Mouse (Mus musculus) midbrain, embryonic 14.5 days (tissue): ENCODE measurements around the gene Kcnk2. TPM values are rescaled to one million over a fixed set of nuclear protein-coding genes. Genes with fewer than 3 reads are reported as not detected.

Source experiments
- ATAC-seq: fragments of 200-750 bp; cut with Nextera tagmentation; 2 replicates; pipeline ENCODE4 v1.8.0; 2017; ENCODE audit warnings: moderate number of reproducible peaks, moderate library complexity; ENCODE audit not compliant: low FRiP score, low TSS enrichment
- DNase-seq: peaks from one replicate; pipeline ENCODE4 v3.0.0-alpha.2; 2015
- H3K27ac ChIP-seq: fragments of 300-500 bp; sonication (generic); replicated peaks from 2 replicates; pipeline ENCODE4 v1.5.1; 2014; ENCODE audit warnings: mild to moderate bottlenecking, low read depth, low read length, moderate library complexity
- H3K27me3 ChIP-seq: fragments of 300-500 bp; sonication (generic); 2 replicates; pipeline ENCODE4 v1.6.1; 2014; ENCODE audit warnings: low read length, control low read depth, mixed read lengths; ENCODE audit not compliant: control insufficient read depth, insufficient read depth
- H3K36me3 ChIP-seq: fragments of 300-500 bp; sonication (generic); 2 replicates; pipeline ENCODE4 v1.6.1; 2014; ENCODE audit warnings: low read length, control low read depth; ENCODE audit not compliant: control insufficient read depth, insufficient read depth
- H3K4me1 ChIP-seq: fragments of 300-500 bp; sonication (generic); 2 replicates; pipeline ENCODE4 v1.6.1; 2014; ENCODE audit warnings: mild to moderate bottlenecking, antibody characterized with exemption, low read length, control low read depth; ENCODE audit not compliant: control insufficient read depth, insufficient read depth
- H3K4me2 ChIP-seq: fragments of 300-500 bp; sonication (generic); 2 replicates; pipeline ENCODE4 v1.6.1; 2014; ENCODE audit warnings: mild to moderate bottlenecking, low read length, moderate library complexity
- H3K4me3 ChIP-seq: fragments of 300-500 bp; sonication (generic); replicated peaks from 2 replicates; pipeline ENCODE4 v1.5.1; 2014; ENCODE audit warnings: low read depth, low read length
- H3K9ac ChIP-seq: fragments of 300-500 bp; sonication (generic); replicated peaks from 2 replicates; pipeline ENCODE4 v1.6.1; 2014; ENCODE audit warnings: mild to moderate bottlenecking, low read length, moderate library complexity
- H3K9me3 ChIP-seq: fragments of 300-500 bp; sonication (generic); 2 replicates; pipeline ENCODE4 v1.6.1; 2016; ENCODE audit warnings: low read length, control low read depth, mixed read lengths; ENCODE audit not compliant: control insufficient read depth
- WGBS: fragments of 180-500 bp; shearing (Covaris S2); extraction: QIAGEN DNeasy Blood & Tissue Kit; methylation state at CpG from one replicate; pipeline ENCODE4 v1.1.7; 2014; 5-methylcytosine and 5-hydroxymethylcytosine counted together
- polyA plus RNA-seq: library from polyadenylated mRNA; unstranded; fragments of >200 nt; fragmentation: Nextera tagmentation; extraction: Ambion mirVana; gene quantifications from 2 replicates; pipeline ENCODE4 v1.2.1, GENCODE M21; 2014

Gene Kcnk2
- polyA plus RNA-seq, 1 experiment from 2014 or later, result 23.8 TPM

- ATAC-seq (no peak), DNase-seq (peak; percentile 37)
- WGBS, result 37% methylated on average over 7 of the region's 7 CpGs
- no peaks in the 10 kb centered on the region for H3K36me3 ChIP-seq
- H3K27ac ChIP-seq, result peak overlapping the region; percentile 52; the same call in 1 of the 2 replicates
- H3K4me2 ChIP-seq, result no peak overlapping the region
- H3K9ac ChIP-seq, result no peak overlapping the region
- H3K4me3 ChIP-seq, result no peak overlapping the region
- no peaks in the 10 kb centered on the region for H3K9me3 ChIP-seq
- H3K4me1 ChIP-seq, result peaks cover 8% of the 10 kb centered on the region; the same call in 1 of the 2 replicates
- H3K27me3 ChIP-seq, result no peaks in the 10 kb centered on the region; the same call in 1 of the 2 replicates
Measured at GRCm38 (mm10) chr1:189185206-189185750, 216.8 kb downstream of the Kcnk2 start.

DNA sequence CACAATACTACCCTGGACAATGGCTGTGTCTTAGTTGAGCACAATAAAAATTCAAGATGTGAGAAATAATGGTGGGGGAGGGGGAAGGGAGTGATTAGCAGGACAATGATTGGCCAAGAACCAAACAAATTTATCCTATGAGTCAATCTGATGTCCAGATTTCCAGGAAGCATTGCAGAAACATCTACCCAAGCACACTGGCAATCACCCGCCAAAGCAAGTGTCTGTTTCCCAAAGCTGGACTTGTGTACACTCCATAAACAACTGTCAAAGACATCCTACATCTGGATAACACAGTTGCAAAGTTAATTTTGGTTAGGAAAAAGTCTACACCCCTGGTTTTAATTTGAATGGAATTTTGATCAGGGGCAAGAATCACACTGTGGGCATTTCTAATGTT, 224.3 kb downstream of the Kcnk2 start:
- DNase-seq (no peak), ATAC-seq (no peak)
- H3K36me3 ChIP-seq, result no peaks in the 10 kb centered on the region
- H3K4me1 ChIP-seq, result no peaks in the 10 kb centered on the region
- no peak overlapping the region for H3K4me2 ChIP-seq
- H3K27me3 ChIP-seq, result no peaks in the 10 kb centered on the region
- H3K9me3 ChIP-seq, result no peaks in the 10 kb centered on the region
- no peak overlapping the region for H3K9ac ChIP-seq
- 94% methylated on average over 1 of the region's 1 CpGs for WGBS
- H3K4me3 ChIP-seq, result no peak overlapping the region
- no peak overlapping the region for H3K27ac ChIP-seq

GRCm38 (mm10) chr1:189173479-189173878, 228.6 kb downstream of the Kcnk2 start:
- Histone ChIP-seq H3K4me1 (no peaks in the 10 kb centered on the region), H3K4me2 (no peak overlapping the region), H3K9me3 (no peaks in the 10 kb centered on the region), H3K27me3 (no peaks in the 10 kb centered on the region), H3K36me3 (no peaks in the 10 kb centered on the region), H3K9ac (no peak overlapping the region), H3K27ac (no peak overlapping the region), H3K4me3 (no peak overlapping the region)
- ATAC-seq, result no peak
- DNase-seq, result no peak
- WGBS, result 87% methylated on average over 8 of the region's 8 CpGs

DNA sequence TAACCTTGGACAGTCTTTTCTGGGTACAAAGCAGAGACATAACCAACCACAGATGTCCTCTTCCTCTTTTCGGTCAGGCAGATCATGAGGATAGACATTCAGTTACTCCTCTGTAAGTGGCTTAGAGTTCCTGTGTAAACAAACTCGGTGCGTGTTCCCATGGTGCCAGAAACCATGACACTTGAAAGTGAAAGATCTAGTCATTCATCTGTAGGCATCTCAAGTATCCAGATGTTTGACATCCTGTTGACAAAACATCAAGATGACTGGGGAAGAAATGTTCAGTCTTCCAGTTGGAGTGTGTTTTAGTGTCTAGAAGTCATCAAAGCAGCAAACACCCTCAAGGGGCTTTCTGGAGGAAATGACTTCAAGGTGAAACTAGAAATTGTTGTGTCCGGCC, 230.9 kb downstream of the Kcnk2 start:
- H3K36me3 ChIP-seq, result no peaks in the 10 kb centered on the region
- ATAC-seq (no peak), DNase-seq (no peak)
- no peaks in the 10 kb centered on the region for H3K4me1 ChIP-seq
- 90% methylated on average over 4 of the region's 4 CpGs for WGBS
- H3K9ac ChIP-seq, result no peak overlapping the region
- no peaks in the 10 kb centered on the region for H3K9me3 ChIP-seq
- no peaks in the 10 kb centered on the region for H3K27me3 ChIP-seq
- H3K4me3 ChIP-seq, result no peak overlapping the region
- no peak overlapping the region for H3K4me2 ChIP-seq
- H3K27ac ChIP-seq, result no peak overlapping the region

- no peak for ATAC-seq
- Histone ChIP-seq H3K4me2 (no peak overlapping the region), H3K27me3 (no peaks in the 10 kb centered on the region), H3K27ac (no peak overlapping the region), H3K36me3 (no peaks in the 10 kb centered on the region), H3K4me3 (no peak overlapping the region), H3K9ac (no peak overlapping the region), H3K4me1 (no peaks in the 10 kb centered on the region), H3K9me3 (no peaks in the 10 kb centered on the region)
- 85% methylated on average over 6 of the region's 6 CpGs for WGBS
- DNase-seq, result no peak
Measured at GRCm38 (mm10) chr1:189165756-189166155, 236.3 kb downstream of the Kcnk2 start.

- Histone ChIP-seq H3K9ac (no peak overlapping the region), H3K36me3 (no peaks in the 10 kb centered on the region), H3K27ac (no peak overlapping the region), H3K4me1 (no peaks in the 10 kb centered on the region), H3K9me3 (no peaks in the 10 kb centered on the region), H3K27me3 (no peaks in the 10 kb centered on the region), H3K4me2 (no peak overlapping the region), H3K4me3 (no peak overlapping the region)
- 80% methylated on average over 6 of the region's 6 CpGs for WGBS
- no peak for DNase-seq
- ATAC-seq, result no peak
Measured at GRCm38 (mm10) chr1:189165141-189165540, 236.9 kb downstream of the Kcnk2 start.

DNA sequence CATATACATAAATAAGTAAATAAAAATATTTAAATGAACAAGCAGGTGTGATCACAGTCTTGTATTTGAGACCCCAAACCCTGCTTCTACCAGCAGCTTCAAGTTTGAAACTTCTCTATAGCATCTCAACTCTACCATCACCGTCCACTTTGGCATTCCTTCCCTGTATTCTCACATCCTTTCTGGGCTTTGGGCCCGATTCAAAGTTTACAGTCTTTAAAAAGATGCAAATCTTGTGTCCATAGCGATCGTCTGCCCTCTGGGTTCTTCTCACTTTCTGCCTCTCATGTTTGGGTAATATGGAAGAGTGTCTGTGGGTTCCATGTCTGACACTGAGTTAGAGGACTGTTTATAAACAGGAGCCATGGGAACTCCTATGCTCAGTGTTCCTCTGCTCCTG, 237.4 kb downstream of the Kcnk2 start:
- Histone ChIP-seq H3K4me2 (no peak overlapping the region), H3K9ac (no peak overlapping the region), H3K27me3 (no peaks in the 10 kb centered on the region), H3K9me3 (no peaks in the 10 kb centered on the region), H3K36me3 (no peaks in the 10 kb centered on the region), H3K27ac (no peak overlapping the region), H3K4me3 (no peak overlapping the region), H3K4me1 (no peaks in the 10 kb centered on the region)
- no peak for ATAC-seq
- DNase-seq, result no peak
- WGBS, result 84% methylated on average over 4 of the region's 4 CpGs

DNA sequence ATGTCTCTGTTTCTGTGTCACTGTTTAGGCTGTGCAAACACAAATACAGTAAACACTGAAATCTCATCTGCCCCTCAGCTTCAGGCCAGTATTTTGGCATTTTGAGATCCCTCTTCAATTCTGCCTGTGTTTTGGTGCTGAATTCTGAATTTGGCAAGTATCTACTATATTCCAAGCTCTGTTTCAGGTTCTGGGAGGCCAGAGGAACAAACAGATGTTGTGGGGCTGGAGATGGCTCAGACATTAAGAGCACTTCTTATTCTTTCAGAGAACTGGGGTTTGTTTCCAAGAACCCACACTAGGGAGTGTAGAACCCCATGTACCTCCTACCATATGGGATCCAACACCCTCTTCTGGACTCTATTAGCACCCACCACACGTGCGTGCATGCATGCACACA, 237.8 kb downstream of the Kcnk2 start:
- H3K9me3 ChIP-seq, result no peaks in the 10 kb centered on the region
- 98% methylated on average over 2 of the region's 2 CpGs for WGBS
- H3K36me3 ChIP-seq, result no peaks in the 10 kb centered on the region
- no peak for ATAC-seq
- no peak for DNase-seq
- no peaks in the 10 kb centered on the region for H3K4me1 ChIP-seq
- no peak overlapping the region for H3K4me2 ChIP-seq
- no peak overlapping the region for H3K9ac ChIP-seq
- H3K27me3 ChIP-seq, result no peaks in the 10 kb centered on the region
- no peak overlapping the region for H3K4me3 ChIP-seq
- no peak overlapping the region for H3K27ac ChIP-seq
